Mouse (Mus musculus): ENCODE results near the gene Rpl22.

- TF ChIP-seq CTCF (IDR thresholded peaks at IDR 0.05; ENCODE audit: low read depth, low read length), result no peak
- TF ChIP-seq POLR2A (IDR thresholded peaks at IDR 0.05; ENCODE audit: extremely low read depth, insufficient read depth, low read length), result no peak
Measured at GRCm38 (mm10) chr4:152287317-152288120, 38.0 kb upstream of the Rpl22 start.
